31 mouse cellular contexts compared by ENCODE assay signal in the genomic region with DNA sequence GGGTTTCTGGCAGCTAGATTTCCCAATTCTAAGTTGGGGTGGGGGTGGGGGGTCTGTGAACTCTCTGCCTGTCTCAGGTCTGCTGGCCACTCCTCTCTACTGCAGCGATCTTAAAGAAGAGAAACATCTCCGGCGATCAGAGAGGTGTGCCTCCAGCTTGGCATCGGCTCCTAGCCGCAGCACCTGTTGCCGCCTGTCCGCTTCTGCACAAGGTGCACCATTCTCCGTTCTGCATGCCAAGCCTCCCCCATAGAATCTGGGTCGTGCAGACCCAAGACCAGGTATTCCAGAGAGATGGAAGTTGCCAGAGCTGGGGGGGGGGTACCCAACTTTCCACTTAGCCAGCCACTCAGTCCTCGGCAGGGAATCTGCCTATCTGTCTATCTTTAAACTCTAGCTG. TPM values are rescaled to one million over a fixed set of nuclear protein-coding genes. Genes with fewer than 3 reads are reported as not detected.
"Had no signal": no experiment of that assay in that cellular context is flagged by ENCODE, and none has a peak within 500 bp of the region (broad histone marks: within the 10 kb centered on the region; RNA-seq: fewer than 3 reads in every experiment).

No protein-coding gene starts in this region.

- ATAC-seq: intestine, postnatal 0 days; liver, embryonic 12.5 days; midbrain, embryonic 13.5 days; midbrain, embryonic 16.5 days had no signal

- H3K27ac ChIP-seq: kidney, postnatal 0 days; layer of hippocampus, adult 2 months; left cerebral cortex, adult 2 months; limb, embryonic 12.5 days; liver, embryonic 12.5 days; liver, embryonic 15.5 days; lung, embryonic 15.5 days; midbrain, embryonic 10.5 days; midbrain, embryonic 13.5 days had no signal

- H3K9me3 ChIP-seq: limb, embryonic 12.5 days; liver, embryonic 12.5 days; liver, embryonic 15.5 days; lung, embryonic 15.5 days; megakaryocyte, embryonic 14.5 days; midbrain, embryonic 10.5 days; midbrain, embryonic 13.5 days had no signal

- H3K4me1 ChIP-seq: liver, embryonic 12.5 days; liver, embryonic 15.5 days; lung, embryonic 15.5 days; midbrain, embryonic 13.5 days had no signal

- H3K9ac ChIP-seq: limb, embryonic 12.5 days; liver, embryonic 12.5 days; liver, embryonic 15.5 days; lung, embryonic 15.5 days; midbrain, embryonic 13.5 days had no signal

- H3K4me3 ChIP-seq: layer of hippocampus, adult 2 months; left cerebral cortex, adult 2 months; limb, embryonic 12.5 days; liver, embryonic 12.5 days; liver, embryonic 15.5 days; lung, embryonic 15.5 days; megakaryocyte, embryonic 14.5 days; midbrain, embryonic 10.5 days; midbrain, embryonic 13.5 days had no signal

- H3K4me2 ChIP-seq: limb, embryonic 12.5 days; liver, embryonic 12.5 days; liver, embryonic 15.5 days; lung, embryonic 15.5 days; midbrain, embryonic 13.5 days had no signal

- DNase-seq: kidney, adult 2 months; kidney, postnatal 25 days; layer of hippocampus, adult 9-11 months; layer of hippocampus, postnatal 36 days; liver; lung, adult 18-20 months; lung, postnatal 10 days; lung, postnatal 36 days; right cerebral cortex, adult 18-20 months; right cerebral cortex, postnatal 14 days; right cerebral cortex, postnatal 4 days; thymus, postnatal 25 days had no signal

- H3K27me3 ChIP-seq: liver, embryonic 15.5 days; lung, embryonic 15.5 days; midbrain, embryonic 13.5 days had no signal

- H3K36me3 ChIP-seq: limb, embryonic 12.5 days; liver, embryonic 12.5 days; liver, embryonic 15.5 days; lung, embryonic 15.5 days; midbrain, embryonic 10.5 days; midbrain, embryonic 13.5 days had no signal

RNA-seq across cellular contexts. Expression of gene Foxn1, which starts 0.6 kb away (rescaled TPM):
- total RNA-seq: layer of hippocampus, adult 2 months; layer of hippocampus, postnatal 36 days; left cerebral cortex, adult 2 months; left cerebral cortex, postnatal 10 days; left cerebral cortex, postnatal 36 days; monocyte, adult 5-6 weeks had no signal
- polyA plus RNA-seq: intestine, postnatal 0 days; kidney, embryonic 14.5 days; kidney, postnatal 0 days; large intestine, adult 2 months; limb, embryonic 12.5 days; liver, embryonic 12.5 days; liver, embryonic 15.5 days; midbrain, embryonic 10.5 days; midbrain, embryonic 13.5 days; midbrain, embryonic 16.5 days; neural tube, embryonic 11.5 days; neural tube, embryonic 14.5 days had no signal

RNA-seq across cellular contexts. Expression of gene Slc13a2, which starts 36.2 kb away (rescaled TPM):
- total RNA-seq: layer of hippocampus, adult 2 months; layer of hippocampus, postnatal 36 days; left cerebral cortex, adult 2 months; left cerebral cortex, postnatal 10 days; left cerebral cortex, postnatal 36 days; monocyte, adult 5-6 weeks had no signal
- polyA plus RNA-seq: limb, embryonic 12.5 days; midbrain, embryonic 10.5 days; midbrain, embryonic 13.5 days; midbrain, embryonic 16.5 days; neural tube, embryonic 11.5 days; neural tube, embryonic 14.5 days had no signal
